Comparison of ENCODE assay signal across 7 mouse cellular contexts in the genomic region with DNA sequence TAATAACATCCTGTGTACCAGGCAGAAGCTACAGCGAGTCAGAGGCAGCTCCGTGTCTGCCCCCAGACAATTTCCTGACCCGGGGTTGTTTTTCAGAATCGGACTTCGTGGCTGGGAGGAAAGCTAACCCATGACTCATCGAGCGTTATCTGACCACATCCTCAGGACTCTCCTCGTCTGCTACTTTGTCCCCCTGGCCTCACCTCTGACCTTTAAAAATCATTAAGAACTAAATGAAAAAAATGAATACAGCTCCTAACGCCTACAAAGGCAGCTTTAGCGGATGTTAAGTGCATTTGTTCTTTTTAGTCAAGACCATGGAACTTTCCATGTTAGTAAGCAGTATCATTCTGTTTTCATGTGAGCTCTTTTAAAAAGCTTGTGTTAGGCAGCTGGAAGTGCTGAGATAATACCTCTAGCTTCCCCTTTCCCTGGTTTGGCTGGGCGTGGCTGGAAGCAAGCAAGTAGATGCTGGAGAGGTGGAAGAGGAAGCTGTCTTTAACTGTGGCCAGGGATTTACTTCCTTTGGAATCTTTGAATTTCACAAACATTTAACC. TPM values are rescaled to one million over a fixed set of nuclear protein-coding genes. Genes with fewer than 3 reads are reported as not detected.
DNase-seq lines count a peak whose midpoint lies in the region; ATAC-seq and TF ChIP-seq lines count a peak whose summit lies in the region.

No protein-coding gene starts in this region.

- WGBS in bone marrow, adult 2 months: under 1% methylated on average over 11 of the region's 11 CpGs
- WGBS in intestine, embryonic 16.5 days: 35% methylated on average over 11 of the region's 11 CpGs
- 83% methylated on average over 11 of the region's 11 CpGs for whole genome bisulfite sequencing in hindbrain, embryonic 16.5 days

- no peaks in the 10 kb centered on the region for H3K36me3 ChIP-seq in intestine, embryonic 16.5 days (ENCODE audit: control insufficient read depth, insufficient read depth, low read length)
- H3K36me3 ChIP-seq in hindbrain, embryonic 16.5 days (ENCODE audit: control insufficient read depth, insufficient read depth, low read length): no peaks in the 10 kb centered on the region

- H3K4me2 ChIP-seq in intestine, embryonic 16.5 days (ENCODE audit: low read depth, low read length): no peak overlapping the region
- H3K4me2 ChIP-seq in hindbrain, embryonic 16.5 days (ENCODE audit: low read length): no peak overlapping the region

- no peaks in the 10 kb centered on the region for H3K27me3 ChIP-seq in intestine, embryonic 16.5 days (replicated peaks; ENCODE audit: control insufficient read depth, insufficient read depth, low read length)
- no peaks in the 10 kb centered on the region for H3K27me3 ChIP-seq in hindbrain, embryonic 16.5 days (replicated peaks; ENCODE audit: control insufficient read depth, insufficient read depth, low read length)

- H3K9ac ChIP-seq in intestine, embryonic 16.5 days (ENCODE audit: low read depth, low read length): no peak overlapping the region
- no peak overlapping the region for H3K9ac ChIP-seq in hindbrain, embryonic 16.5 days (ENCODE audit: low read depth, low read length)

- no peaks in the 10 kb centered on the region for H3K9me3 ChIP-seq in intestine, embryonic 16.5 days (ENCODE audit: control insufficient read depth, low read length)
- no peaks in the 10 kb centered on the region for H3K9me3 ChIP-seq in hindbrain, embryonic 16.5 days (ENCODE audit: control insufficient read depth, low read length)

- peaks cover 3% of the 10 kb centered on the region for H3K4me1 ChIP-seq in bone marrow, adult 2 months (ENCODE audit: control insufficient read depth, insufficient read depth, low read length)
- peaks cover 10% of the 10 kb centered on the region for H3K4me1 ChIP-seq in intestine, embryonic 16.5 days (ENCODE audit: control insufficient read depth, insufficient read depth, low read length)
- no peaks in the 10 kb centered on the region for H3K4me1 ChIP-seq in hindbrain, embryonic 16.5 days (ENCODE audit: control insufficient read depth, insufficient read depth, low read depth, low read length)

- peak; percentile 95 for DNase-seq in MEL-GATA-1-ER (ENCODE audit: extremely low read depth, low read depth)
- DNase-seq in lung, postnatal 4 days: peak; percentile 47 to 48
- no peak for DNase-seq in cerebellum, postnatal 36 days
- no peak for DNase-seq in right cerebral cortex, postnatal 36 days (ENCODE audit: low spot score in 2 of 2)

- ATAC-seq in intestine, embryonic 16.5 days: peak; percentile 53; the same call in 1 of the 2 replicates
- no peak for ATAC-seq in hindbrain, embryonic 16.5 days

- H3K27ac ChIP-seq in bone marrow, adult 2 months (ENCODE audit: control insufficient read depth, insufficient read depth, low read depth, low read length, poor library complexity): peak overlapping the region; percentile 52; the same call in 1 of the 2 replicates
- peak overlapping the region; percentile 19; the same call in 1 of the 2 replicates for H3K27ac ChIP-seq in intestine, embryonic 16.5 days (ENCODE audit: low read length)
- H3K27ac ChIP-seq in hindbrain, embryonic 16.5 days (ENCODE audit: low read depth, low read length): no peak overlapping the region

- TF ChIP-seq CTCF in bone marrow, adult 2 months (IDR thresholded peaks at IDR 0.05; ENCODE audit: control insufficient read depth, insufficient read depth, low read length): no peak

- no peak overlapping the region for H3K4me3 ChIP-seq in bone marrow, adult 2 months (replicated peaks; ENCODE audit: control insufficient read depth, low read depth, low read length)
- H3K4me3 ChIP-seq in intestine, embryonic 16.5 days (ENCODE audit: low read length): no peak overlapping the region
- no peak overlapping the region for H3K4me3 ChIP-seq in hindbrain, embryonic 16.5 days (ENCODE audit: low read length)

- no peak for TF ChIP-seq POLR2A in bone marrow, adult 2 months (IDR thresholded peaks at IDR 0.05; ENCODE audit: borderline replicate concordance, control insufficient read depth, low read depth, low read length)

RNA-seq across cellular contexts. Expression of gene Mmd, which starts 24.3 kb away (rescaled TPM):
- polyA plus RNA-seq in bone marrow, adult 2 months (2011; ENCODE audit: insufficient read depth, insufficient read length, low replicate concordance, missing spikeins): 11.0 and 17.0 TPM in 2 replicates
- 47.7 and 49.4 TPM in 2 replicates for polyA plus RNA-seq in intestine, embryonic 16.5 days (2015; fragmentation: Nextera tagmentation; extraction: Ambion mirVana)
- 118 and 125 TPM in 2 replicates for polyA plus RNA-seq in hindbrain, embryonic 16.5 days (2015; fragmentation: Nextera tagmentation; extraction: Ambion mirVana)

RNA-seq across cellular contexts. Expression of gene Gm45716, which starts 37.5 kb away (rescaled TPM):
- 1.3 and 3.2 TPM in 2 replicates for polyA plus RNA-seq in bone marrow, adult 2 months (2011; ENCODE audit: insufficient read depth, insufficient read length, low replicate concordance, missing spikeins)
- polyA plus RNA-seq in intestine, embryonic 16.5 days (2015; fragmentation: Nextera tagmentation; extraction: Ambion mirVana): 9.4 and 9.7 TPM in 2 replicates
- polyA plus RNA-seq in hindbrain, embryonic 16.5 days (2015; fragmentation: Nextera tagmentation; extraction: Ambion mirVana): 18.8 and 19.1 TPM in 2 replicates

Comparison
In these comparisons a context has a peak if more than half of its experiments do, and no peak if none do; other contexts are left out.
1. DNase-seq: peak in MEL-GATA-1-ER (single experiment) and lung, postnatal 4 days (2 of 2); none in cerebellum, postnatal 36 days (0 of 2) and right cerebral cortex, postnatal 36 days (0 of 2).